Comparison of ENCODE assay signal across 17 mouse cellular contexts in the genomic region with DNA sequence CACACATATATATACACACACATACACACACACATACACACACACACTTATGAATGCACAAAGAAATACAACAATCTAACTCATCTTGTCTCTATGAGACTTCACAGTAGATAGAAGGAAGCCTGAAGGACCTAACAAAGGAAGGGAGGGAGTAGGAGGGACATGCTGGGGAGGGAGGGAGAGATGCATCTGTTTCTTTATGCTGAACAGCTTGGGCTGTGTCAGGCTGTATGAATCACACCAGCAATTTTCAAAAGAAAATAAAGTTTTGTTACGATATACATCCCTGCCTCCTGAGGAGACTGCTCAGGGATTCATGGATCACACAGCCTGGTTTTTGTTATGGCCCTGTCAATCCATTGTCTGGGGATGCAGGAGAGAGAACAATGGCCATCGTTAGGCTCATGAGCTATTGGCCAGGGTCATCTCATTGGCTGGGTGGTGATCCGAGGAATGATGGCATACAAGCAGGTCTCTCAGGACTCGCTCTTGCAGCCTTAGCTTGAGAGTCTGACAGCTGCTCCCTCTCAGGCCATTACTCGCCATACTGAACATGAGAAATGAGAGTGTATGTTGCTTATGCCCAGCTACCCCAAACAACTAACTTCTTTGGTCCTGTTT.
DNase-seq lines count a peak whose midpoint lies in the region; ATAC-seq and TF ChIP-seq lines count a peak whose summit lies in the region.
"Had no signal": no experiment of that assay in that cellular context is flagged by ENCODE, and none has a peak within 500 bp of the region (broad histone marks: within the 10 kb centered on the region; RNA-seq: fewer than 3 reads in every experiment).

No protein-coding gene starts in this region.

- peak; percentile 16 for DNase-seq in hindbrain, postnatal 0 days (ENCODE audit: low spot score)
- DNase-seq in embryo, embryonic 11 days, result peak; percentile 11
- DNase-seq in layer of hippocampus, adult 9-11 months, result peak; percentile 73
- peak; percentile 27 to 49 for DNase-seq in right cerebral cortex, postnatal 10 days (ENCODE audit: low spot score in 2 of 2)
- DNase-seq in cerebellum, postnatal 14 days, result no peak
- DNase-seq: adrenal gland, postnatal 25 days; cerebellum, adult 11 months; midbrain, embryonic 14.5 days; thymus, postnatal 4 days had no signal

- H3K4me2 ChIP-seq in hindbrain, postnatal 0 days (ENCODE audit: low read depth, low read length), result no peak overlapping the region
- H3K4me2 ChIP-seq in hindbrain, embryonic 12.5 days (replicated peaks), result no peak overlapping the region
- H3K4me2 ChIP-seq: kidney, embryonic 15.5 days; liver, embryonic 15.5 days; neural tube, embryonic 13.5 days; stomach, embryonic 15.5 days had no signal

- no peaks in the 10 kb centered on the region for H3K9me3 ChIP-seq in hindbrain, postnatal 0 days (ENCODE audit: low read length)
- peaks cover 12% of the 10 kb centered on the region for H3K9me3 ChIP-seq in hindbrain, embryonic 12.5 days (replicated peaks)
- H3K9me3 ChIP-seq: kidney, embryonic 15.5 days; limb, embryonic 10.5 days; stomach, embryonic 15.5 days had no signal

- no peak overlapping the region for H3K27ac ChIP-seq in hindbrain, postnatal 0 days
- no peak overlapping the region for H3K27ac ChIP-seq in hindbrain, embryonic 12.5 days
- H3K27ac ChIP-seq: kidney, embryonic 15.5 days; limb, embryonic 10.5 days; liver, embryonic 15.5 days; neural tube, embryonic 13.5 days; stomach, embryonic 15.5 days had no signal

- no peak for ATAC-seq in hindbrain, postnatal 0 days
- no peak for ATAC-seq in hindbrain, embryonic 12.5 days (ENCODE audit: low FRiP score)
- ATAC-seq in monocyte, adult 5-6 weeks (replicated peaks; ENCODE audit: insufficient number of reproducible peaks, low FRiP score, low TSS enrichment, poor library complexity, severe bottlenecking), result no peak
- ATAC-seq: inflammation-experienced regulatory T-cells, adult 6 months had no signal

- no peak overlapping the region for H3K4me3 ChIP-seq in hindbrain, postnatal 0 days (ENCODE audit: low read length)
- no peak overlapping the region for H3K4me3 ChIP-seq in hindbrain, embryonic 12.5 days
- H3K4me3 ChIP-seq: kidney, embryonic 15.5 days; limb, embryonic 10.5 days; liver, embryonic 15.5 days; neural tube, embryonic 13.5 days; stomach, embryonic 15.5 days had no signal

- H3K4me1 ChIP-seq in hindbrain, postnatal 0 days (ENCODE audit: insufficient read depth, low read length), result no peaks in the 10 kb centered on the region
- peaks cover 5% of the 10 kb centered on the region; the same call in 1 of the 2 replicates for H3K4me1 ChIP-seq in hindbrain, embryonic 12.5 days
- H3K4me1 ChIP-seq: kidney, embryonic 15.5 days; limb, embryonic 10.5 days; liver, embryonic 15.5 days; neural tube, embryonic 13.5 days; stomach, embryonic 15.5 days had no signal

- H3K27me3 ChIP-seq in hindbrain, postnatal 0 days (ENCODE audit: insufficient read depth, low read length), result no peaks in the 10 kb centered on the region
- H3K27me3 ChIP-seq in hindbrain, embryonic 12.5 days, result no peaks in the 10 kb centered on the region
- H3K27me3 ChIP-seq: kidney, embryonic 15.5 days; liver, embryonic 15.5 days; neural tube, embryonic 13.5 days; stomach, embryonic 15.5 days had no signal

- TF ChIP-seq CTCF in hindbrain, postnatal 0 days (IDR thresholded peaks at IDR 0.05; ENCODE audit: low read depth), result no peak

- WGBS in hindbrain, postnatal 0 days, result 31% methylated on average over 5 of the region's 5 CpGs
- WGBS in hindbrain, embryonic 12.5 days, result 42% methylated on average over 5 of the region's 5 CpGs

- H3K9ac ChIP-seq in hindbrain, postnatal 0 days (replicated peaks; ENCODE audit: low read length), result no peak overlapping the region
- no peak overlapping the region for H3K9ac ChIP-seq in hindbrain, embryonic 12.5 days
- H3K9ac ChIP-seq: kidney, embryonic 15.5 days; liver, embryonic 15.5 days; neural tube, embryonic 13.5 days; stomach, embryonic 15.5 days had no signal

- 0 out of 2 replicates have a peak, but pooled peaks cover 4% of the 10 kb centered on the region for H3K36me3 ChIP-seq in hindbrain, postnatal 0 days (ENCODE audit: insufficient read depth, low read length)
- 0 out of 2 replicates have a peak, but pooled peaks cover 7% of the 10 kb centered on the region for H3K36me3 ChIP-seq in hindbrain, embryonic 12.5 days
- H3K36me3 ChIP-seq: kidney, embryonic 15.5 days; limb, embryonic 10.5 days; liver, embryonic 15.5 days; stomach, embryonic 15.5 days had no signal

Comparison
In these comparisons a context has a peak if more than half of its experiments do, and no peak if none do; other contexts are left out.
1. DNase-seq: peak in hindbrain, postnatal 0 days (single experiment), embryo, embryonic 11 days (single experiment), layer of hippocampus, adult 9-11 months (single experiment) and right cerebral cortex, postnatal 10 days (2 of 2); none in cerebellum, postnatal 14 days (0 of 2).